Mouse (Mus musculus): Measurements from ENCODE around the gene Abhd6. TPM values are rescaled to one million over a fixed set of nuclear protein-coding genes. Genes with fewer than 3 reads are reported as not detected.
A peak's percentile ranks its signal among the peaks of the same experiment; 100 is the strongest.

Gene Abhd6
- total and polyA plus RNA-seq, 2 experiments from 2014 or later: 17.6 to 34.7 TPM

- Histone ChIP-seq H3K4me3 (ENCODE audit: low read depth, low read length) (no peak overlapping the region), H3K9me3 (ENCODE audit: low read length) (no peaks in the 10 kb centered on the region), H3K4me1 (ENCODE audit: insufficient read depth, low read length) (no peaks in the 10 kb centered on the region), H3K27ac (ENCODE audit: low read depth, low read length) (no peak overlapping the region), H3K36me3 (ENCODE audit: insufficient read depth, low read length) (no peaks in the 10 kb centered on the region), H3K9ac (replicated peaks; ENCODE audit: low read length, poor library complexity, severe bottlenecking) (no peak overlapping the region), H3K27me3 (ENCODE audit: insufficient read depth, low read length) (no peaks in the 10 kb centered on the region), H3K4me2 (ENCODE audit: low read depth, low read length, poor library complexity, severe bottlenecking) (no peak overlapping the region)
- DNase-seq (ENCODE audit: low spot score) (no peak), ATAC-seq (ENCODE audit: low FRiP score) (no peak)
- WGBS: 80% methylated on average over 5 of the region's 5 CpGs
- TF ChIP-seq CTCF (IDR thresholded peaks at IDR 0.05): no peak
These were observed 11.5 kb upstream of the Abhd6 start for GRCm38 (mm10) chr14:7991108-7991776.

- TF ChIP-seq CTCF (IDR thresholded peaks at IDR 0.05): no peak
- DNase-seq (ENCODE audit: low spot score) (no peak), ATAC-seq (ENCODE audit: low FRiP score) (no peak)
- H3K4me3 ChIP-seq (ENCODE audit: low read depth, low read length): no peak overlapping the region
- H3K4me1 ChIP-seq (ENCODE audit: insufficient read depth, low read length): no peaks in the 10 kb centered on the region
- no peaks in the 10 kb centered on the region for H3K27me3 ChIP-seq (ENCODE audit: insufficient read depth, low read length)
- H3K9ac ChIP-seq (replicated peaks; ENCODE audit: low read length, poor library complexity, severe bottlenecking): no peak overlapping the region
- H3K27ac ChIP-seq (ENCODE audit: low read depth, low read length): no peak overlapping the region
- no peak overlapping the region for H3K4me2 ChIP-seq (ENCODE audit: low read depth, low read length, poor library complexity, severe bottlenecking)
- H3K36me3 ChIP-seq (ENCODE audit: insufficient read depth, low read length): no peaks in the 10 kb centered on the region
- no peaks in the 10 kb centered on the region for H3K9me3 ChIP-seq (ENCODE audit: low read length)
- WGBS: 76% methylated on average over 6 of the region's 6 CpGs
These were observed 10.5 kb upstream of the Abhd6 start for GRCm38 (mm10) chr14:7992158-7992557.

- 73% methylated on average over 8 of the region's 8 CpGs for WGBS
- Histone ChIP-seq H3K4me3 (ENCODE audit: low read depth, low read length) (no peak within 1 kb of the TSS), H3K4me2 (ENCODE audit: low read depth, low read length, poor library complexity, severe bottlenecking) (no peak within 1 kb of the TSS), H3K36me3 (ENCODE audit: insufficient read depth, low read length) (no peaks in the 10 kb centered on the region), H3K9ac (replicated peaks; ENCODE audit: low read length, poor library complexity, severe bottlenecking) (no peak within 1 kb of the TSS), H3K27me3 (ENCODE audit: insufficient read depth, low read length) (no peaks in the 10 kb centered on the region; the same call in 1 of the 2 replicates), H3K9me3 (ENCODE audit: low read length) (no peaks in the 10 kb centered on the region), H3K4me1 (ENCODE audit: insufficient read depth, low read length) (no peaks in the 10 kb centered on the region), H3K27ac (ENCODE audit: low read depth, low read length) (no peak within 1 kb of the TSS)
- ATAC-seq (ENCODE audit: low FRiP score) (no peak), DNase-seq (ENCODE audit: low spot score) (peak; percentile 19)
- TF ChIP-seq CTCF (IDR thresholded peaks at IDR 0.05): peak; percentile 55
These were observed 8.4 kb upstream of the Abhd6 start, which contains the start of gene Dnase1l3 for GRCm38 (mm10) chr14:7994271-7994767. Gene Dnase1l3, minus strand, starts transcription at chr14:7994573.

- Histone ChIP-seq H3K27me3 (ENCODE audit: insufficient read depth, low read length) (peaks cover 6% of the 10 kb centered on the region; the same call in 1 of the 2 replicates), H3K9me3 (ENCODE audit: low read length) (no peaks in the 10 kb centered on the region), H3K27ac (ENCODE audit: low read depth, low read length) (no peak overlapping the region), H3K4me3 (ENCODE audit: low read depth, low read length) (no peak overlapping the region), H3K4me2 (ENCODE audit: low read depth, low read length, poor library complexity, severe bottlenecking) (peak overlapping the region; percentile 36), H3K36me3 (ENCODE audit: insufficient read depth, low read length) (no peaks in the 10 kb centered on the region), H3K9ac (replicated peaks; ENCODE audit: low read length, poor library complexity, severe bottlenecking) (no peak overlapping the region), H3K4me1 (ENCODE audit: insufficient read depth, low read length) (no peaks in the 10 kb centered on the region)
- ATAC-seq (ENCODE audit: low FRiP score): peak; percentile 62
- peak; percentile 81 for TF ChIP-seq CTCF (IDR thresholded peaks at IDR 0.05)
- DNase-seq (ENCODE audit: low spot score): peak; percentile 92
- under 1% methylated on average over 15 of the region's 15 CpGs for WGBS
These were observed 5.4 kb upstream of the Abhd6 start for GRCm38 (mm10) chr14:7997255-7997696.

- H3K27ac ChIP-seq (ENCODE audit: low read depth, low read length): no peak overlapping the region
- WGBS: 81% methylated on average over 3 of the region's 3 CpGs
- H3K27me3 ChIP-seq (ENCODE audit: insufficient read depth, low read length): peaks cover 6% of the 10 kb centered on the region; the same call in 1 of the 2 replicates
- H3K4me2 ChIP-seq (ENCODE audit: low read depth, low read length, poor library complexity, severe bottlenecking): no peak overlapping the region
- no peak for TF ChIP-seq CTCF (IDR thresholded peaks at IDR 0.05)
- DNase-seq (ENCODE audit: low spot score) (no peak), ATAC-seq (ENCODE audit: low FRiP score) (no peak)
- no peaks in the 10 kb centered on the region for H3K36me3 ChIP-seq (ENCODE audit: insufficient read depth, low read length)
- peaks cover 2% of the 10 kb centered on the region; the same call in 1 of the 2 replicates for H3K4me1 ChIP-seq (ENCODE audit: insufficient read depth, low read length)
- H3K9me3 ChIP-seq (ENCODE audit: low read length): no peaks in the 10 kb centered on the region
- no peak overlapping the region for H3K4me3 ChIP-seq (ENCODE audit: low read depth, low read length)
- H3K9ac ChIP-seq (replicated peaks; ENCODE audit: low read length, poor library complexity, severe bottlenecking): no peak overlapping the region
These were observed 3.7 kb upstream of the Abhd6 start for GRCm38 (mm10) chr14:7999030-7999429.

- Histone ChIP-seq H3K27ac (ENCODE audit: low read depth, low read length) (no peak overlapping the region), H3K4me3 (ENCODE audit: low read depth, low read length) (no peak overlapping the region), H3K27me3 (ENCODE audit: insufficient read depth, low read length) (peaks cover 6% of the 10 kb centered on the region; the same call in 1 of the 2 replicates), H3K9ac (replicated peaks; ENCODE audit: low read length, poor library complexity, severe bottlenecking) (no peak overlapping the region), H3K4me1 (ENCODE audit: insufficient read depth, low read length) (peaks cover 6% of the 10 kb centered on the region; the same call in 1 of the 2 replicates), H3K4me2 (ENCODE audit: low read depth, low read length, poor library complexity, severe bottlenecking) (no peak overlapping the region), H3K36me3 (ENCODE audit: insufficient read depth, low read length) (no peaks in the 10 kb centered on the region), H3K9me3 (ENCODE audit: low read length) (no peaks in the 10 kb centered on the region)
- no peak for ATAC-seq (ENCODE audit: low FRiP score)
- DNase-seq (ENCODE audit: low spot score): no peak
- 87% methylated on average over 5 of the region's 5 CpGs for WGBS
- no peak for TF ChIP-seq CTCF (IDR thresholded peaks at IDR 0.05)
These were observed 3.3 kb upstream of the Abhd6 start for GRCm38 (mm10) chr14:7999435-7999834.
